Mouse (Mus musculus): ENCODE measurements at regions not wholly inside any gene's neighbourhood (a gene's known extent, or its start where the extent isn't known, plus 50 kb on each side); places are given as distances from the start of the nearest gene placed in this dataset.

- TF ChIP-seq POLR2A (IDR thresholded peaks at IDR 0.05; ENCODE audit: extremely low read depth, insufficient read depth, low read length) (no peak), CTCF (IDR thresholded peaks at IDR 0.05; ENCODE audit: extremely low read depth, insufficient read depth, low read length) (no peak)
Observed at GRCm38 (mm10) chr8:34441756-34442155, 330.2 kb upstream of the Gm10131 start.

Measured in cortical plate, adult 2 months (tissue).